Mouse (Mus musculus) adrenal gland, adult 8-10 months (tissue): ENCODE data around the gene Tk1. TPM values are rescaled to one million over a fixed set of nuclear protein-coding genes. Genes with fewer than 3 reads are reported as not detected.

Experiments
- DNase-seq: peaks from one replicate; pipeline ENCODE4 v3.0.0; 2022
- total RNA-seq, 4 experiments: library from RNA; stranded (reverse); gene quantifications; 2 replicates each; pipeline ENCODE4 v1.2.4; 2022

The Tk1 gene
- total RNA-seq: 1 to 10 TPM; 2.4 to 5.0 (median 4.3) TPM

GRCm38 (mm10) chr11:117825333-117826101 lies at the start of gene Tk1, which contains the start of gene Afmid:
Gene Tk1 (minus strand): TSS chr11:117826092.
Gene Afmid (plus strand): TSS chr11:117825924.
- DNase-seq: peak; percentile 52

GRCm38 (mm10) chr11:117875681-117876080 lies 49.8 kb upstream of the Tk1 start:
- no peak for DNase-seq

GRCm38 (mm10) chr11:117874419-117874818 lies 48.5 kb upstream of the Tk1 start:
- no peak for DNase-seq

GRCm38 (mm10) chr11:117872861-117873608 lies 47.1 kb upstream of the Tk1 start, which contains the start of gene Tha1:
Gene Tha1 (minus strand): TSS chr11:117873481.
- peak; percentile 80 for DNase-seq

- no peak for DNase-seq
These were observed 46.2 kb upstream of the Tk1 start for GRCm38 (mm10) chr11:117871911-117872584.

DNA sequence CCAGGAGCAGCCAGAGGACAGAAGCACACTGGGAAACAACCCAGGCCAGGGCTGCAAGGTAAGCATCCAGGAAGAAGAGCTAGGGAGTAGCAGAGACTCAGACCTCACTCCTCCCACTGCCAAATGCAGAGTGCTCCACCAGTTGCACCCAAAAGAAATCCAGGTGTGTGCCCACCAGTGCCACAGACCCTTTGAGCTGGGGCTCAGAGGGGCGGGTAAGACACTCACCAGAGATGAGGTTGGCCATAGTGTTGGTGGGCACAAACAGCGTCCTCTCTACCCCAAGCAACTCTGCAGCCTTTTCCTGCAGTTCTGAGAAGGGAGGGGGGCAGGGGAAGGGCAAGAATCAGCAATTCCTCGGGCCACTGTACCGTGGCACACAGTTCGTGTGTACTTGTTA lies 45.5 kb upstream of the Tk1 start:
- no peak for DNase-seq

DNA sequence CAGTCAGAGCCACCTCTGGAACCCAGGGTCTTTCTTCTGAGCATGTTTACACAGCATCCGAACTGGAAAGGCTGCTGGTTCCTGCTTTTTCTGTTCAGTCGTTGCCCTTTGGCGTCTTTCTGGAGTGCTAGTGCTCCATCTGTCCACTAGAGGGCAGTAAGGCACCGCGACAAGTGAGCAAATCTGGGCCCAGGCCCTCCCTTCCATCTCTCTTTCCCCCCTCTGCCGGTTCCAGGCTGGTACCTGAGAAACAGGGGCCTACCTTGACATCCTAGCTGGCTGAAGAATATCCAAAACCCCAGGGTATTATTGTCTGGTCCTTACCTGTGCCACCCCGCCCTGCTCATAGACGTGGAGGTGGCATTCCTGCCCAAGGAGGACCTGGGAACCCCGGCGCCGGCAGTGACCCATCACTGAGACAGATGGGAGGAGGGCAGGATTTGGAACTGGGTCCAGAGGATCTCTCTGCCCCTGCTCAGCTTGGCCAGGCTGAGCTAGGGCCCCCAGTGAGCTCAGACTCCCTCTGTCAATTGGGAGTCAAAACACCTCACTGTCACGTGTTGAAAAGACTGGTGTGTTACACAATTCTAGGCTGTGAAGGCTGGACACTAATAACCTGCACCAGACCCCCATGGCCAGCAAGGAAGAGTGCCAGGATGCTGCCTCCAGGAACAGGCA lies 44.9 kb upstream of the Tk1 start:
- peak; percentile 57 for DNase-seq

- DNase-seq: no peak
These were observed 40.1 kb upstream of the Tk1 start for GRCm38 (mm10) chr11:117865988-117866387.

- DNase-seq: no peak
These were observed 38.9 kb upstream of the Tk1 start for GRCm38 (mm10) chr11:117864805-117865204.

DNA sequence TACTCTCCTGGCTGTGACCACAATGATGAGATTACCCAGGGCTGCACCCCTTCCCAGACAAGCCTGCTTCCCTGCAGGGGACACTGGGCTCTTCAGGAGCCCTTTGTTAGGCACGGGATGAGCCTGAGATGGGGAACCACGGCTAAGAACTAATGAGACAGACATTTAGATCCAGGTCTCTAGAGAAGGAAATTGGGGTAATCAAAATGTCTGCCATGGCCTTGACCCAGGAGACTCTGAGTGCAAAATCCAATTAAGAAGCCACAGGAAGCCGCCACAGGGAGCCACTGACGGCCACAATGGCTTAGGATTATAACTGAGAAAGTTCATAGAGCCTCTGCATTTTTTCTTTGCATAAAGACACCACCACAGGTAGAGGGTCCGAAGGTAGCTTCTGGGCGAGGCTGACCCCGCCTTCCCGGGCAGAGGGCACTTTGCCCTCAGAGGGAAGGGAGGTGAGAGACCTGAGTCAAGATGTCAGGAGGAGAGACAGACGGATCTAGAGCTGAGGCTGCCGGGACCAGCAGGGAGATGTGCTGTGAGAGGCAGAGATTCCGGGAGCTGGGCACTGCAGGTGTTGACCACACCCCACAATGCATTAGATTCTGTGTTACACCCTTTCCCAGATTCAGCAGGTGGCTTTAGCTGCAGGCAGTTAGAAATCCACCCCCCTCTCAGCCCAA lies 37.4 kb upstream of the Tk1 start:
- DNase-seq: no peak

DNA sequence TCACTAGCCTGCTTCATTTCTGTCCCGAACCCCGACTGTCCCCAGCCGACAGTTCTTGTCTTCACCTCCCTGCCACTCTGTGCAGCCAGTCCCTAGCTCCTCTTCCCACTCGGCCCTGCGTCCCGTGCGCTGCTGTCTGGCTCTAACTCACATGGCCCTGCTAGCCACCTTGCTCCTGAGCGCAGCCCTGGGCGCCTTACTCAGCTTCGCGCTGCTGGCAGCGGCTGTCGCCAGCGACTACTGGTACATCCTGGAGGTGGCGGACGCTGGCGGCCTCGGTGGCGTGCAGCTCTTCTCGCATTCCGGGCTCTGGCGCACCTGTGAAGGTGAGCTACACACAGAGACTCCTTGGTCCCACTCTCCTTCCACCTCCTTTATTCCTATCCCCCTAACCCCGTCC lies 34.7 kb upstream of the Tk1 start, which contains the start of gene Tmem235:
Tmem235 (plus strand) TSS at position 152 of the 400 bp plus-strand sequence.
- no peak for DNase-seq

DNA sequence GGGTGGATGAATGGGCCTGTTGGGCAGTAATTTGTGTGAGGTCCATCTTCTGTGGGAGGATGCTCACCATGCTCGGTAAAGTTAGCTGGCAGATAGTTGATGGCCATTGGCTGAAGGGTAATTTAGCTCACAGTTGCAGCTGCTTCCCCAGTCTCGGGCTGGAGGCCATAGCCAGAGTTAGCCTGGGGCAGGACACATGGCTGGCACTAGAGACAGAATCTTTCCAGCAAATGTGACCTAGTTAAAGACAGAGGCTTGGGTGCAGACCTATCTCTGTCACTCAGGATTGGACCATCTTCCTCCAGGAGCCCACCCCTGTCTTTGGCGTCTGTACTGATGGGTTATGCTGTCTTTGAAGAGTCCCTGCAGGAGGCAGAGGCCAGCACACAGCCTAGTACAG lies 32.5 kb upstream of the Tk1 start:
- no peak for DNase-seq

GRCm38 (mm10) chr11:117857462-117857861 lies 31.6 kb upstream of the Tk1 start:
- DNase-seq: no peak

DNA sequence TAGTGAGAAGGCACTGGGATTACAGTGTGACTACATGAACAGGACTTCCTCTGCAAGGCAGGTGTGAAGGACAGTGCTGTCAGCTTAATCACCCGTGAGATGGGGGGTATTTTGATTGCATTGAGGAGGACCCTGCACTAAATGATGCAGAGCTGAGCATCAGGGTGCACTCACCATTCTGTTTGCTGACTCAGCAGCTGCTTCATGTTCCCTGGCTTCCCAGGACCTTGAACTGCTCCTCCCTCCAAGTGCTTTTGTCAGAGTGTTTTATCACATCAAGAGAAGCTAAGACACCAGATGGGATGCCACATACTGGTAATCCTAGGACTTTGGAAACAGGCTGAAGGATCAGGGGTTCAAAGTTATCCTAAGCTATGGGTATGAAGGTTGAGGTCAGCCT lies 30.1 kb upstream of the Tk1 start:
- DNase-seq: no peak

- no peak for DNase-seq
These were observed 29.5 kb upstream of the Tk1 start for GRCm38 (mm10) chr11:117855360-117855759.

DNA sequence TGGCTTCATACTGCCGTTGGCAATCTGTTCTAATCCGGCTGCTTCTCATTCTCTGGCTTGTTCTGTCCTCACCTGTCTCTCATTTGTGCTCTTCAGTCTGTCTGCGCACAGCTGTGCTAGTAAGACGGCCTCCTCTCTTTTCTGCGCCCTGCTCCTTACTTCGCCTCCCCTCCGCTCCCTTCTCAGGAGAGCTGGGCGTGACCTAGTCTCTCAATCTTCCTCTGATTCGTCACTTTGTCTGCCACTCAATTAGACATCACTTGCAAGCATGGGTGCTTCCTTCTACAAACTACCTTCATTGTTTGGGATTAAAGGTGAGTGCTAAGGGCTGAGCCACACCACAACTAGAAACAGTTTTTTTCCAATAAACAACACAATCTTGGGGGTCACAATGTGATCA lies 28.3 kb upstream of the Tk1 start:
- no peak for DNase-seq

GRCm38 (mm10) chr11:117852875-117853274 lies 27.0 kb upstream of the Tk1 start:
- no peak for DNase-seq

DNA sequence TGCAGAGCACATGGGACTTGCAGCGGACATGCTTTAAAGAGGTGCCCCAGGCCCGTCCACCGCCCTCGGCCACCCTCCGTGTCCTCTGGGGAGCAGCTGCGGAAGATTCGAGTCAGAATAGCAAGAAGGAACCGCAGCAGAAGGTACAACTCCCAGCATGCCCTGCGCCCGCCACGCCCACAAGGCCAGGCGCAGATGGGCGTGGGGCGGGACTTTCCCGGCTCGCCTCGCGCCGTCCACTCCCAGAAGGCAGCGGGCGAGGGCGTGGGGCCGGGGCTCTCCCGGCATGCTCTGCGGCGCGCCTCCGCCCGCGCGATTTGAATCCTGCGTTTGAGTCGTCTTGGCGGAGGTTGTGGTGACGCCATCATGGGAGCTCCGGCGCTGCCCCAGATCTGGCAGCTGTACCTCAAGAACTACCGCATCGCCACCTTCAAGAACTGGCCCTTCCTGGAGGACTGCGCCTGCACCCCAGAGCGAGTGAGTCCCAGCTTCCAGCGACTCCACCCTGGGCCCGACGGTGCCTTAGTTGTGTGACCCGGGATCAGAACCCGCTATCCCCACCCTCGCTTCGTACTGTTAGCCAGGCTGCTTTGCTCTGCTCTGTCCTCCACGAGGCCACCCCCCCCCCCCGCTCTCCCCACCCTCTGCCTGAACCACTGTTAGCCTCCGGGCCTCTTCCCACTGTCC lies 23.2 kb upstream of the Tk1 start, which contains the start of gene Birc5:
Birc5 (plus strand) TSS at position 267 of the 687 bp plus-strand sequence.
- DNase-seq: peak; percentile 92

- DNase-seq: no peak
These were observed 22.5 kb upstream of the Tk1 start for GRCm38 (mm10) chr11:117848271-117848984.

DNA sequence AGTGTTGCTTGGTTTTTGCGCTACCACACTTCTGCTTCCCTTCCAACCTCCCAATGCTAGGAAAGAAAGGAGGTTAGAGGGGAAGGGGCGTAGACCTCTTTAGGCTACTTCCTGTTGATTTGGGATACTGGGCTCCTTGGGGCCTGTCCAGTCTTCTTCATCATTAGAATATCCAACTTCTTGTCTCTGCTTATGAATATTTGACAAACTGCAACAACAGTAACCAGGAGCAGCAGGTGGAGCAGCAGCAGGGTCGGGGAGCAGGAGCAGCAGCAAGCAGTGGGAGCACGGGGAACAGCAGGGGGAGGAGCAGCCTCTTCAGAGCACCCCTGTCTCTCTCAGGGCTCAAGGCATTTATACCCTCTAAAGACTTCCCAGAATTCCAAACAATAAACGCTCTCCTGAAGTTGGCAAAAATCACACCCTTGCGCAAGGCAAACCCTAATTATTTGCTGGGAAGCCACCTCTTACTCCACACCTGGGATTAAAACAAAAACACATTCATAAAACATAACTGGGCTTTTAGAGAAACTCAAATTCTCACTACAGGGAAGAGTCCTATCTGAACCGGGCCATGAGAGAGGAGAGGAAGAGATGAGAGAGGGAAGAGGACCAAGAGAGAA lies 21.8 kb upstream of the Tk1 start:
- no peak for DNase-seq
